Mouse (Mus musculus) thymus, adult 2 months (tissue): ENCODE measurements around the gene Ptpru. TPM values are rescaled to one million over a fixed set of nuclear protein-coding genes. Genes with fewer than 3 reads are reported as not detected.

Experiments used
- DNase-seq: peaks from one replicate; pipeline ENCODE4 v3.0.0; 2021
- H3K27ac ChIP-seq: fragments of 200-500 bp; 2 replicates; pipeline ENCODE4 v1.5.1; 2012; ENCODE audit warnings: low read length, control low read depth; ENCODE audit not compliant: control insufficient read depth, insufficient read depth
- H3K27me3 ChIP-seq: fragments of 200-500 bp; 2 replicates; pipeline ENCODE4 v1.6.1; 2012; ENCODE audit warnings: mild to moderate bottlenecking, low read length, moderate library complexity, mixed read lengths; ENCODE audit not compliant: control insufficient read depth, insufficient read depth
- H3K36me3 ChIP-seq: fragments of 200-500 bp; 2 replicates; pipeline ENCODE4 v1.6.1; 2012; ENCODE audit warnings: mild to moderate bottlenecking, low read length, moderate library complexity; ENCODE audit not compliant: control insufficient read depth, insufficient read depth
- H3K4me1 ChIP-seq: fragments of 200-500 bp; replicated peaks from 2 replicates; pipeline ENCODE4 v1.6.1; 2012; ENCODE audit warnings: low read length; ENCODE audit not compliant: control insufficient read depth, insufficient read depth
- H3K4me3 ChIP-seq: fragments of 200-500 bp; 2 replicates; pipeline ENCODE4 v1.5.1; 2012; ENCODE audit warnings: mild to moderate bottlenecking, low read length, control low read depth, moderate library complexity; ENCODE audit not compliant: control insufficient read depth, insufficient read depth
- CTCF ChIP-seq: fragments of 200-500 bp; IDR thresholded peaks from 2 replicates; pipeline ENCODE4 v1.5.1; 2012; ENCODE audit warnings: mild to moderate bottlenecking, control low read depth, low read length, moderate library complexity, borderline replicate concordance; ENCODE audit not compliant: control insufficient read depth, poor library complexity, insufficient read depth; ENCODE audit errors: extremely low read depth
- POLR2A ChIP-seq: fragments of 200-500 bp; IDR thresholded peaks from 2 replicates; pipeline ENCODE4 v1.6.1; 2012; ENCODE audit warnings: mild to moderate bottlenecking, low read length, control low read depth, moderate library complexity; ENCODE audit not compliant: control insufficient read depth, poor library complexity, insufficient read depth; ENCODE audit errors: extremely low read depth
- WGBS: fragments of 180-500 bp; shearing (Covaris S2); methylation state at CpG from one replicate; pipeline ENCODE4 v1.1.7; 2018; 5-methylcytosine and 5-hydroxymethylcytosine counted together
- polyA plus RNA-seq: library from polyadenylated mRNA; depleted of rRNA; stranded (reverse); fragments of >200 nt; gene quantifications from 2 replicates; pipeline ENCODE4 v1.2.3, GENCODE M21; 2012

The Ptpru gene
- polyA plus RNA-seq, 1 experiment: 1.6 TPM

DNA sequence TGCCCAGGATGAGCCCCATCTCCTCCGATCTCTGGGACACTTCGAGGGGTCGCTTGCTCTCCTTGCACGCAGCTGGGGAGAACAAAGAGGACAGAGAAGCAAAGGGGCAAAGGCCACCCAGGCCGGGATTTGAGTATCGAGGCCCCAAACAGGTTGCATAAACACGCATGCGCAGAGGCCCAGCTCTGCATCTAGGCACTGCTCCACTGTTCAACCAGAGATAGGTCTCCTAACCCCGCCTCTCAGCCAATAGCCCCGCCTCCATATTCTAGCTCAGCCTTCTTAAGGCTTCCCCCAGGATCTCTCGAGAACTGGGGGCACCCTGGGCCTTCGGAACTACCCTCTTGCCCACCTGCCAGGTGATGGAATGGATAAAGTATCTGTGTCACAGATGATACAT is 40.2 kb downstream of the Ptpru start:
- no peak for DNase-seq
- 85% methylated on average over 12 of the region's 12 CpGs for WGBS
- H3K4me1 ChIP-seq: no peaks in the 10 kb centered on the region
- no peaks in the 10 kb centered on the region for H3K36me3 ChIP-seq
- no peak overlapping the region for H3K27ac ChIP-seq
- H3K27me3 ChIP-seq: no peaks in the 10 kb centered on the region; the same call in 1 of the 2 replicates
- no peak overlapping the region for H3K4me3 ChIP-seq
- TF ChIP-seq POLR2A (no peak), CTCF (no peak)

DNA sequence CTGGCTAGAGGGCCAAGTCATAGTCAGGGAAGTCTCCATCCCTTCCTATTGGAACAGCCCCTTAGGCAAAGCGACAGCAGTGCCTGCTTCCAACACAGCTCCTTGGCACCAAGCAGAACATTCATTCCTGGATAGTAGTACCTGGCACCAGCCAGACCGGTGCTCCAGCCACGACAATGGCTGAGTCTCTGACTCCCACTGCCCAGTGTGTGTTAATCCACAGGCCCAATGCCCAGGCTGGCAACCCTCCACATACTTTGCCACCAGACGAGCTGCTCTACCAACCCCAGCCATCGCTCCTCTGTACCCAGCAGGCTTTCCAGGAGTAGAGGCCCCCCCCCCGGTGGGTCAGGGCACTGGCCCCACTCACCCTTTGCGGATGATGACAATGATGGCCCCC is 40.6 kb downstream of the Ptpru start:
- WGBS: 91% methylated on average over 7 of the region's 7 CpGs
- DNase-seq: no peak

DNA sequence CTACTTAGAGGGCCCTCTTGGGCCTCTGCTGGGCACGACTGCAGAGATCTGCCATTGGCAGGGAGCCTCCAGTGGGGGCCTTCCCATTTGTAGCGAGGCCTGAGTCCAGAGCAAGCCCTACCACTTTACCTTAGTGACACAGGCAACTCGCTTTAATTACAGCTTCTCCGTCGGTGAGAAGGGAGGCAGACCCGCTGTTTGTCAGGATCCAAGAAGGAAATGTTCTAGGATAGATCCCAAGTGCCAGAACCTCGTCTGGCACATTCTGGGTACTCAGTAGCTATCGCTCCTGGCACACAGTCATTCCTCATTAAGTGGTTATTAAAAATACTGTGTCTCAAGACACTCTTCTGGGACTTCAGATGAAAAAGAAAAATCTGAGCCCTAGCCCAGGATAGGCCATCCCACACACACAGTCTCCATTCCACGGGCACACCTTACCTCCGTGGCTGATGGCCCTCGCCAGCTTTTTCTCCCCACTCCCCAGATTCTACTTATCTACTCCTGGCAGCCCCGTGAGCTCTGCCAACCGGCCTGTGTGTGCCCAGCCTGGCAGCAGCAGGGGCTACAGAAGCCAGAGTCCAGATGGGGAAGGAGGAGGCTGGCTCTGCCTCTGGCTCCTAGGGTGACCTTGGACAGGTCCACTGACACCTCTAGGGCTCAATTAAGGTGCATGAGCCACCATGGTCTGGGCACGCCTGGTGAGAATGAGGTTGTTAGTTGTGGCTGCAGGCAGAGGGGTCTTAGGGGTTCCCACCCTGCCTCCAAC is 41.6 kb downstream of the Ptpru start:
- Histone ChIP-seq H3K4me3 (no peak overlapping the region), H3K36me3 (no peaks in the 10 kb centered on the region), H3K4me1 (no peaks in the 10 kb centered on the region), H3K27me3 (no peaks in the 10 kb centered on the region; the same call in 1 of the 2 replicates), H3K27ac (no peak overlapping the region)
- DNase-seq: no peak
- TF ChIP-seq CTCF (no peak), POLR2A (no peak)
- 86% methylated on average over 14 of the region's 14 CpGs for WGBS

More for the DNA sequence above, 40.6 kb downstream of the Ptpru start:
- no peaks in the 10 kb centered on the region for H3K36me3 ChIP-seq
- H3K4me1 ChIP-seq: no peaks in the 10 kb centered on the region
- TF ChIP-seq CTCF (no peak), POLR2A (no peak)
- H3K27ac ChIP-seq: no peak overlapping the region
- no peaks in the 10 kb centered on the region; the same call in 1 of the 2 replicates for H3K27me3 ChIP-seq
- no peak overlapping the region for H3K4me3 ChIP-seq

DNA sequence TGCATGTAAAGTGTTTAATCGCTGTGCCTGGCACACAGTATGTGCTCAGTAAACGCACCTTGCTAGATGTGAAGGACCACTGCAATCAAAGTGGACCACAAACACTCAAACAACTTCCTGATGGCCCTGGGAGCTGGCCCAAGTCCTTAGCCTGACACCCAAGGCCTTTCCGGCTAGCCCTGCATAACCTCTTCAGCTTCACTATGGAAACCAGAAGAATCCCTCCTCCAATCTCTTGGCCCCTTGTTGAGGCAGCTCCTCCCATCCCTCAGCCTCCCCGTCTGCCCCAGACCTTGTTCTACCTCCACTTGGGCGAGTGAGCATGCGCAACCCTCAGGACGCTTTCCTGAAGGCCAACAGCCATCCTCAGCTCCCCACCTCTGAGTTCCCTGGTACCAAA is 51.3 kb downstream of the Ptpru start:
- WGBS: 81% methylated on average over 7 of the region's 7 CpGs
- DNase-seq: no peak
- no peaks in the 10 kb centered on the region for H3K4me1 ChIP-seq
- H3K27me3 ChIP-seq: no peaks in the 10 kb centered on the region
- no peak overlapping the region for H3K4me3 ChIP-seq
- TF ChIP-seq CTCF (no peak), POLR2A (no peak)
- H3K27ac ChIP-seq: no peak overlapping the region
- no peaks in the 10 kb centered on the region for H3K36me3 ChIP-seq

DNA sequence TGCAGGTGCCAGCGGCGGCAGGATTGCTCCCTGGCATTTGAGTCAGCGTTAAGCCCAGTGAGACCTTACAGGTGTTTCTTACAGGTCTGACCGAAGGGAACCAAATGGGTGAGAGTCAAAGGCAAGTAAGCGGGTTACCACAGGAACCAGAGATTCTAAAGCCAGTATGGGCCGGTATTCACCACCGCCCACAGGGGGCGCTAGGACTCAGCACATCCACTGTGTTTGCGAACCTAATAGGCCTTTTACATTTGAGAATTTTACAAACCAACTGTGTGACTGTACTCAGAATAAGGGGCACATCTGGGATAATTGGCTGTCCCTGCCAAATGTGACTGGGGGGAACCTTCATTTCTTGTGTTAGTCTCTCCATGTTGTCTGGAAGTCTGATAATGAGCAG is 54.1 kb downstream of the Ptpru start:
- WGBS: 29% methylated on average over 9 of the region's 9 CpGs
- Histone ChIP-seq H3K4me3 (no peak overlapping the region), H3K27ac (no peak overlapping the region), H3K27me3 (no peaks in the 10 kb centered on the region), H3K36me3 (no peaks in the 10 kb centered on the region), H3K4me1 (no peaks in the 10 kb centered on the region)
- TF ChIP-seq CTCF: 0 out of 2 replicates have a peak, but pooled peaks have one; percentile 28
- TF ChIP-seq POLR2A: no peak
- DNase-seq: peak; percentile 31

DNA sequence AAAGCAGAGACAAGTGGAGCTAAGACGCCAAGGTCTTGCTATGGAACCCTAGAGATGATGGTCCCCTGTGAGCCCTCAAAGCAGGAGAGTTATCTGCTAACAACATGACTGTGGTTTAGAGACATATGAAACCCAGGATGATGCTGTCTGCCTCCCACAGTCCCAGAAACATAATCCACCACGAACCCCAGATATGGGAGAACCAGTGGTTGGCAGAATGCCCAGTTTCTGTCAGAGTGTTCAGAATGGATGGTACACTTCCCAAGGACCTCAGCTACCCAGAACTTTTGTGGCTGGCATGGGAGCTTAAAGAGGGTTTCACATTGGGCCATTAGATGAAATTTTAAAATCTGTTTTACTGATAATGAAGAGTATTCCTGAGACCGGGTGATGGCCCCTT is 57.1 kb downstream of the Ptpru start:
- Histone ChIP-seq H3K4me3 (no peak overlapping the region), H3K27ac (no peak overlapping the region), H3K4me1 (no peaks in the 10 kb centered on the region), H3K27me3 (no peaks in the 10 kb centered on the region), H3K36me3 (no peaks in the 10 kb centered on the region)
- TF ChIP-seq CTCF (no peak), POLR2A (no peak)
- WGBS: 57% methylated on average over 3 of the region's 3 CpGs
- DNase-seq: no peak
